Mouse (Mus musculus): Measurements from ENCODE around the gene C030005K15Rik. TPM values are rescaled to one million over a fixed set of nuclear protein-coding genes. Genes with fewer than 3 reads are reported as not detected.

The C030005K15Rik gene
- total and polyA plus RNA-seq, 2 experiments from 2014 or later: not detected

DNA sequence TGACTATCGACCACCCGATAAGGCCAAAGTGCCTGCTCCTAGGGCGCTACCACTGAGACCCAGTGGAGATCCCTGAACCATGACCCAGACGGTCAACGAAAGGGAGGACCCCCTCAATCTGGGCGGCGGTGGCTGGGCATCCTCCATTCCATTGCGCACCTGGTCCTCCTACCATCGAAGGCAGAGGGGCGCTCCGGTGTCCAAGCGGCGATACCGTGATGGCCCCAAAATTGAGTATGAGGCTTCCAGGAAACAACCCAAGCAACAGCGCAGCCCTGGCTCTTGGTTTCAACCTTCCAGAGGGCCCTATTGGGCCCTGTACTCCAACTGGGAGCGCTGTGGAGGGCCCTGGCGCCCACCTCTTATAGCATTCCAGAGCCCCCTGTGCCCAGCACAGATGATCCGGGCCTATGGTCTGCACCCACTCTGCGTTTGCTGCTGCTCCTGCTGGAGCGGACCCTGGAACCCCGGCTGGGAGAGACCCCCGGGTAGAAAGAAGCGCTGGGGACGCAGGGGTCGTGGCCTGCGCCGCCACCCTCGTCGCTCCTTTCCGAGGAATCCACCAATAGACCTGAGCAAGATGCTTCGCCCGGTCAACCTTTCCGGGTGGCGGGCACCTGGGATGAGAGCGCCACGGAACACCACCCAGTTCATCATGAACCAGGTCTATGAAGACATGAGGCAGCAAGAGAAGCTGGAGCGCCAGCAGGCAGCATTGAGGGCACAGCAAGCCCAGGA lies 33.0 kb downstream of the C030005K15Rik start:
- Histone ChIP-seq H3K27ac (no peak overlapping the region), H3K4me1 (ENCODE audit: insufficient read depth, low read length) (no peaks in the 10 kb centered on the region), H3K9ac (replicated peaks; ENCODE audit: low read length) (no peak overlapping the region), H3K4me2 (ENCODE audit: low read depth, low read length) (no peak overlapping the region), H3K27me3 (ENCODE audit: insufficient read depth, low read length) (no peaks in the 10 kb centered on the region), H3K4me3 (ENCODE audit: low read length) (no peak overlapping the region), H3K9me3 (ENCODE audit: low read length) (no peaks in the 10 kb centered on the region), H3K36me3 (ENCODE audit: insufficient read depth, low read length) (no peaks in the 10 kb centered on the region)
- no peak for DNase-seq (ENCODE audit: low spot score)
- no peak for ATAC-seq
- 91% methylated on average over 37 of the region's 37 CpGs for WGBS
- no peak for TF ChIP-seq CTCF (IDR thresholded peaks at IDR 0.05; ENCODE audit: low read depth)

- TF ChIP-seq CTCF (IDR thresholded peaks at IDR 0.05; ENCODE audit: low read depth): no peak
- Histone ChIP-seq H3K9ac (replicated peaks; ENCODE audit: low read length) (no peak within 1 kb of the TSS), H3K36me3 (ENCODE audit: insufficient read depth, low read length) (no peaks in the 10 kb centered on the region), H3K9me3 (ENCODE audit: low read length) (no peaks in the 10 kb centered on the region), H3K4me3 (ENCODE audit: low read length) (no peak within 1 kb of the TSS), H3K27ac (no peak within 1 kb of the TSS), H3K4me1 (ENCODE audit: insufficient read depth, low read length) (no peaks in the 10 kb centered on the region), H3K4me2 (ENCODE audit: low read depth, low read length) (no peak within 1 kb of the TSS), H3K27me3 (ENCODE audit: insufficient read depth, low read length) (no peaks in the 10 kb centered on the region)
- WGBS: 85% methylated on average over 20 of the region's 20 CpGs
- ATAC-seq: no peak
- no peak for DNase-seq (ENCODE audit: low spot score)
These were observed 33.6 kb downstream of the C030005K15Rik start, which contains the start of gene Ccer1 for GRCm38 (mm10) chr10:97692913-97693312. Gene Ccer1, plus strand, starts transcription at chr10:97693059.

DNA sequence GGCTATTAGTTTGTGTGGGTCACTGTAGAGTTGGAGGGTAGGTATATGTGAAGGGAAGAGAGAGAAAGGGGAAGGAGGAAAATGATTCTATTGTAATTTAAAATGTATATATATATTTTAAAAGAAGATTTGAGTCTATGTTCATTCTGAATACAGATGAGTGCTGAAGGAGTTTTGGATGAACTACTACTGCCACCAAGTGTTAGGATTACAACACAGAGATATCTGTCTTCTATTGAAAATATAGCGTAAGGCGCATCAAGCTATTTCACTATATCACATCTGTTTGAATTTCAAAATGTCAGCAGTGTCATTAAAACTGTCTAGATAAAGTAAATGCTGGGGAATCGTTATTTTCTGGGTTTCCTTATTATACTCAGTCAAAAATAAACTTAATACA lies 37.1 kb downstream of the C030005K15Rik start:
- H3K36me3 ChIP-seq (ENCODE audit: insufficient read depth, low read length): no peaks in the 10 kb centered on the region
- H3K4me3 ChIP-seq (ENCODE audit: low read length): no peak overlapping the region
- no peak overlapping the region for H3K27ac ChIP-seq
- DNase-seq (ENCODE audit: low spot score) (peak; percentile 65), ATAC-seq (no peak)
- WGBS: 69% methylated on average over 3 of the region's 3 CpGs
- H3K9me3 ChIP-seq (ENCODE audit: low read length): no peaks in the 10 kb centered on the region
- no peaks in the 10 kb centered on the region for H3K4me1 ChIP-seq (ENCODE audit: insufficient read depth, low read length)
- peak; percentile 56 for TF ChIP-seq CTCF (IDR thresholded peaks at IDR 0.05; ENCODE audit: low read depth)
- no peak overlapping the region for H3K4me2 ChIP-seq (ENCODE audit: low read depth, low read length)
- no peaks in the 10 kb centered on the region for H3K27me3 ChIP-seq (ENCODE audit: insufficient read depth, low read length)
- no peak overlapping the region for H3K9ac ChIP-seq (replicated peaks; ENCODE audit: low read length)

GRCm38 (mm10) chr10:97687198-97687597 lies 39.4 kb downstream of the C030005K15Rik start:
- no peak overlapping the region for H3K4me3 ChIP-seq (ENCODE audit: low read length)
- H3K27ac ChIP-seq: no peak overlapping the region
- no peak overlapping the region for H3K9ac ChIP-seq (replicated peaks; ENCODE audit: low read length)
- DNase-seq (ENCODE audit: low spot score): no peak
- TF ChIP-seq CTCF (IDR thresholded peaks at IDR 0.05; ENCODE audit: low read depth): no peak
- no peak overlapping the region for H3K4me2 ChIP-seq (ENCODE audit: low read depth, low read length)
- H3K27me3 ChIP-seq (ENCODE audit: insufficient read depth, low read length): no peaks in the 10 kb centered on the region
- no peak for ATAC-seq
- no peaks in the 10 kb centered on the region for H3K36me3 ChIP-seq (ENCODE audit: insufficient read depth, low read length)
- WGBS: 54% methylated on average over 1 of the region's 1 CpGs
- no peaks in the 10 kb centered on the region for H3K9me3 ChIP-seq (ENCODE audit: low read length)
- no peaks in the 10 kb centered on the region for H3K4me1 ChIP-seq (ENCODE audit: insufficient read depth, low read length)

DNA sequence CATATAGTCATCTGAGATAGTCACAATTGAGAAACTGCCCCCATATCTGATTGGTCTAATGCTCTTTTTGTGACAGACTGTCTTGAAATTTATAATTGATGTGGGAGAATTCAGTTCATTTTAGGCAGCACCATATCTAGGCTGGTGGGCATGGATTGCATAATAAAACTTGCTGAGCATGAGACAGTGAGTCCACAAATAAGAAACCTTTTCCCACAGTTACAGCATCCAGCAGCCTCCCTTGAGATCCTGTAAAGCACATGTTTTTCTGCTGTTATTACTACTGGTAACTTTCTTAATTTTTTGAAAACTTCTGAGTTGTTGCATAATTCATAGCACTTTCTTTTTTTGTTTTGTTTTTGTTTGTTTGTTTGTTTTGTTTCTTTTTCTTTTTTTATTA lies 43.6 kb downstream of the C030005K15Rik start:
- Histone ChIP-seq H3K27me3 (ENCODE audit: insufficient read depth, low read length) (no peaks in the 10 kb centered on the region), H3K9me3 (ENCODE audit: low read length) (no peaks in the 10 kb centered on the region), H3K9ac (replicated peaks; ENCODE audit: low read length) (no peak overlapping the region), H3K4me3 (ENCODE audit: low read length) (no peak overlapping the region), H3K27ac (no peak overlapping the region), H3K36me3 (ENCODE audit: insufficient read depth, low read length) (no peaks in the 10 kb centered on the region), H3K4me1 (ENCODE audit: insufficient read depth, low read length) (no peaks in the 10 kb centered on the region), H3K4me2 (ENCODE audit: low read depth, low read length) (no peak overlapping the region)
- ATAC-seq: no peak
- no peak for DNase-seq (ENCODE audit: low spot score)
- TF ChIP-seq CTCF (IDR thresholded peaks at IDR 0.05; ENCODE audit: low read depth): no peak

Other genes with a start within 250 kb of the C030005K15Rik start
- gene Dcn, start 247.1 kb downstream of the C030005K15Rik start, total RNA-seq (2014; rRNA removed): 46.8 and 47.8 TPM in 2 replicates
- gene Dcn, start 247.1 kb downstream of the C030005K15Rik start, polyA plus RNA-seq (2015; fragmentation: Nextera tagmentation; extraction: Ambion mirVana): 73.9 and 76.2 TPM in 2 replicates
- gene Lum, start 161.6 kb downstream of the C030005K15Rik start, total RNA-seq (2014; rRNA removed): 5.3 TPM in 2 replicates
- gene Lum, start 161.6 kb downstream of the C030005K15Rik start, polyA plus RNA-seq (2015; fragmentation: Nextera tagmentation; extraction: Ambion mirVana): 13.4 and 14.0 TPM in 2 replicates
- 0.05 TPM in 1 of 2 replicates, not detected in the other for gene Kera, start 119.9 kb downstream of the C030005K15Rik start, total RNA-seq (2014; rRNA removed)
- gene Kera, start 119.9 kb downstream of the C030005K15Rik start, polyA plus RNA-seq (2015; fragmentation: Nextera tagmentation; extraction: Ambion mirVana): not detected in 2 replicates
- 0.16 TPM in 1 of 2 replicates, not detected in the other for gene Epyc, start 82.7 kb downstream of the C030005K15Rik start, total RNA-seq (2014; rRNA removed)
- 0.25 and 0.33 TPM in 2 replicates for gene Epyc, start 82.7 kb downstream of the C030005K15Rik start, polyA plus RNA-seq (2015; fragmentation: Nextera tagmentation; extraction: Ambion mirVana)
- not detected in 2 replicates for gene Ccer1, start 33.7 kb downstream of the C030005K15Rik start, total RNA-seq (2014; rRNA removed)
- not detected in 2 replicates for gene Ccer1, start 33.7 kb downstream of the C030005K15Rik start, polyA plus RNA-seq (2015; fragmentation: Nextera tagmentation; extraction: Ambion mirVana)